Mouse (Mus musculus): ENCODE measurements at regions not wholly inside any gene's neighbourhood (a gene's known extent, or its start where the extent isn't known, plus 50 kb on each side); places are given as distances from the start of the nearest gene placed in this dataset.
A peak's percentile ranks its signal among the peaks of the same experiment; 100 is the strongest.
"Not testable (repeated sequence)": the region's sequence is repeated elsewhere in the genome, so short reads cannot be mapped to it uniquely, and the experiment has no call there.

DNA sequence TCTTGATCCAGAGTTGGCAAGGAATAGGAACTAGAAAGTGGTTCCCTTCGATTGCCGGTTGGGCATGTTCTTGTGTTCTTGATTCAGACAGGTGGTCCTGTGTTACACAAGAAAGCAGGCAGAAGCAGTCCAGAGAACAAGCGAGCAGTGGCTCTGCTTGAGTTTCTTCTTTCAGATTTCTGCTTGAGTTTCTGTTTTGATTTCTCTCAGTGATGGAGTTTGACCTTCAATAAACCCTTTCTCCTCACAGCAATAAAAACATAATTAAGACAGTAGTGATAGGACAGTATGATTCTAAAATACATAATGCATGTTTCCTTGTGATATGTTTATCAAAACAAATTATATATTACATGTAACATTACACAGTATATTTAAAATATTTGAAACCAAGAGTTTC, 59.1 kb downstream of the Klf6 start:
- TF ChIP-seq CTCF (IDR thresholded peaks at IDR 0.05) (no peak), EP300 (IDR thresholded peaks at IDR 0.05) (no peak)
- no peak for DNase-seq (ENCODE audit: low spot score)
- Histone ChIP-seq H3K9ac (replicated peaks; ENCODE audit: low read depth) (no peak overlapping the region), H3K4me3 (ENCODE audit: low read depth, low read length) (no peak overlapping the region), H3K27me3 (replicated peaks; ENCODE audit: insufficient read depth, low read length) (no peaks in the 10 kb centered on the region), H3K4me2 (replicated peaks; ENCODE audit: low read depth, low read length) (no peak overlapping the region), H3K27ac (ENCODE audit: low read length) (no peak overlapping the region), H3K4me1 (ENCODE audit: insufficient read depth, low read depth, low read length) (no peaks in the 10 kb centered on the region), H3K36me3 (ENCODE audit: insufficient read depth, low read length) (no peaks in the 10 kb centered on the region), H3K9me3 (ENCODE audit: low read length) (no peaks in the 10 kb centered on the region)
- no peak for ATAC-seq
- WGBS = 63% methylated on average over 3 of the region's 3 CpGs

DNA sequence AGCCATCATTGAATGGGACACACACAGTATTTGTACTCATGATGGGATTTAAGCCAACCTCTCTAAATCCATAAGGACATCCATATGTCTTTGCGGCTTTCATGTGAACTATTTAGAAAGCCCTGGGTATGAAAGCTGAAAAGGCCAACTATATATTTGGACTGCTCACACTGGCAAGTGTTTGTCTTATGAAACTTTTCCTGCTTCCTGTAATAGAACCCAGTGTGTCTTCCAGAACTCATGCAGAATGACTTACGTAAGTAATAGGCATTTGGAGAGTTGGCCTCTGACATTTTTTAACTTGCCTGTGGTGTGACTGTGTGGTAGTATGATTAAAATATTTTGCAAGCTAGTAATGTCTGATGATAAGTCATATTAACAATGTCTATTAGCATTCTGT, 70.2 kb downstream of the Klf6 start:
- Histone ChIP-seq H3K9me3 (ENCODE audit: low read length) (no peaks in the 10 kb centered on the region), H3K4me1 (ENCODE audit: insufficient read depth, low read depth, low read length) (no peaks in the 10 kb centered on the region), H3K9ac (replicated peaks; ENCODE audit: low read depth) (no peak overlapping the region), H3K36me3 (ENCODE audit: insufficient read depth, low read length) (no peaks in the 10 kb centered on the region), H3K27me3 (replicated peaks; ENCODE audit: insufficient read depth, low read length) (no peaks in the 10 kb centered on the region), H3K27ac (ENCODE audit: low read length) (no peak overlapping the region), H3K4me3 (ENCODE audit: low read depth, low read length) (no peak overlapping the region), H3K4me2 (replicated peaks; ENCODE audit: low read depth, low read length) (no peak overlapping the region)
- DNase-seq (ENCODE audit: low spot score) (peak; percentile 39), ATAC-seq (no peak)
- no peak for TF ChIP-seq EP300 (IDR thresholded peaks at IDR 0.05)
- no peak for TF ChIP-seq CTCF (IDR thresholded peaks at IDR 0.05)
- WGBS = 65% methylated on average over 2 of the region's 2 CpGs

DNA sequence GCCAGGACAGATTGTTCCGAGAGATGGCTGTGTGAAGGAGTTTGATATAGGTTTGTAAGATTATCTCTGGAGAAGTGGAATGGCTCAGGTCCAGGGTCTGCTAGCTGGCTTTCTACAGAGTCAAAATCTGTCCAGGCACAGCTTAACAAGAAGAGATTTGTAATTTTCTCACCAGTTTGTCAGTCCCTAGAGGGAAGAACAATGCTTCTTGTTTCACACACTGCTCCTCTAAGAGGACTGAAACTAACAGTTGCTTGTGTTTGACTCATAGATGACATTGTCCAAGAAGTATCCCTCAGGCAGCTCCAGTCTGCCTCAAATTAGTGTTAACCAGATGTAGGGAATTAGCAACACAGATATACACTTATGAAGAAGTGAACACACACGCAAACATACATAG, 76.2 kb downstream of the Klf6 start:
- 76% methylated on average over 2 of the region's 2 CpGs for WGBS
- Histone ChIP-seq H3K27ac (ENCODE audit: low read length) (no peak overlapping the region), H3K4me2 (replicated peaks; ENCODE audit: low read depth, low read length) (no peak overlapping the region), H3K27me3 (replicated peaks; ENCODE audit: insufficient read depth, low read length) (no peaks in the 10 kb centered on the region), H3K36me3 (ENCODE audit: insufficient read depth, low read length) (no peaks in the 10 kb centered on the region), H3K9me3 (ENCODE audit: low read length) (no peaks in the 10 kb centered on the region), H3K4me3 (ENCODE audit: low read depth, low read length) (no peak overlapping the region), H3K4me1 (ENCODE audit: insufficient read depth, low read depth, low read length) (no peaks in the 10 kb centered on the region), H3K9ac (replicated peaks; ENCODE audit: low read depth) (no peak overlapping the region)
- ATAC-seq (no peak), DNase-seq (ENCODE audit: low spot score) (no peak)
- TF ChIP-seq CTCF (IDR thresholded peaks at IDR 0.05) (no peak), EP300 (IDR thresholded peaks at IDR 0.05) (no peak)

DNA sequence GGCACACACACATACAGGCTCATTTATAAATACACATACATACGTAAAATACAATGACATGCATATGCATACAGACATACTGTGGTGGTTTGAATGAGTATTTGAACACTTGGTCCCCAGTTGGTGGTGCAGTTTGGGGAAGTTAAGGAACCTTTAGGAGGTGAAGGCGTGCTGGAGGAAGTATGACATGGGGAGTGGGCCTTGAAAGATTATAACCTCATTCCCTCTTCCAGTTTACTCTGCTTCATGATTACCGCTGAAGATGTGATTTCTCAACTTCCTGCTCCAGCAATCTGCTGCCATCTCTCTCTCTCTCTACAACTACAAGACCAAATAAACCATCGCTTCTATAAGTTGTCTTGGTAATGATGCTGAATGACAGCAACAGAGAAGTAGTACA, 76.7 kb downstream of the Klf6 start:
- H3K36me3 ChIP-seq (ENCODE audit: insufficient read depth, low read length) = no peaks in the 10 kb centered on the region
- ATAC-seq = no peak
- no peak for TF ChIP-seq CTCF (IDR thresholded peaks at IDR 0.05)
- no peak for TF ChIP-seq EP300 (IDR thresholded peaks at IDR 0.05)
- no peaks in the 10 kb centered on the region for H3K9me3 ChIP-seq (ENCODE audit: low read length)
- no peaks in the 10 kb centered on the region for H3K27me3 ChIP-seq (replicated peaks; ENCODE audit: insufficient read depth, low read length)
- no peak for DNase-seq (ENCODE audit: low spot score)
- no peak overlapping the region for H3K27ac ChIP-seq (ENCODE audit: low read length)
- WGBS = 81% methylated on average over 4 of the region's 4 CpGs
- H3K4me1 ChIP-seq (ENCODE audit: insufficient read depth, low read depth, low read length) = no peaks in the 10 kb centered on the region
- H3K9ac ChIP-seq (replicated peaks; ENCODE audit: low read depth) = no peak overlapping the region
- H3K4me2 ChIP-seq (replicated peaks; ENCODE audit: low read depth, low read length) = no peak overlapping the region
- no peak overlapping the region for H3K4me3 ChIP-seq (ENCODE audit: low read depth, low read length)

DNA sequence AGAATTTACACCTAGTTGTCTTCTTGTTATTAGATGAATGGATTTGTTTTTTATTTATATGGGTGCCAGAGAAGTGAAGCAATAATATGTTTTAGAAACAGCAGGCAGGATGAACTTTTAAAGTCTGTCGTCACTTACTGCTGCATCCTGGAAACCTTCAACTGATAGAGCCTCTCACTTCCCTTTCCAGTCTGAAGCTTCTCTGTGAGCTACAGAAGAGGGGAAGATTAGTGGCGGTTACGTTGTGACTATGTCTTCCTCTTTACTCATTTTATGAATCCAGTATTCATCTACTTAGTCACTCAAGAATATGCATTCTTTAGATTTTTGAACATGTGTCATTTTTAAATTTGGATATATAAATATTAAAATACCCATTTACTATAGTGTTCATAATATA, 78.1 kb downstream of the Klf6 start:
- H3K27me3 ChIP-seq (replicated peaks; ENCODE audit: insufficient read depth, low read length) = no peaks in the 10 kb centered on the region
- H3K36me3 ChIP-seq (ENCODE audit: insufficient read depth, low read length) = no peaks in the 10 kb centered on the region
- TF ChIP-seq CTCF (IDR thresholded peaks at IDR 0.05) = no peak
- no peak for TF ChIP-seq EP300 (IDR thresholded peaks at IDR 0.05)
- ATAC-seq (no peak), DNase-seq (ENCODE audit: low spot score) (peak; percentile 30)
- H3K4me3 ChIP-seq (ENCODE audit: low read depth, low read length) = no peak overlapping the region
- H3K9ac ChIP-seq (replicated peaks; ENCODE audit: low read depth) = no peak overlapping the region
- H3K4me2 ChIP-seq (replicated peaks; ENCODE audit: low read depth, low read length) = no peak overlapping the region
- WGBS = 59% methylated on average over 3 of the region's 3 CpGs
- no peaks in the 10 kb centered on the region for H3K9me3 ChIP-seq (ENCODE audit: low read length)
- H3K4me1 ChIP-seq (ENCODE audit: insufficient read depth, low read depth, low read length) = no peaks in the 10 kb centered on the region
- no peak overlapping the region for H3K27ac ChIP-seq (ENCODE audit: low read length)

DNA sequence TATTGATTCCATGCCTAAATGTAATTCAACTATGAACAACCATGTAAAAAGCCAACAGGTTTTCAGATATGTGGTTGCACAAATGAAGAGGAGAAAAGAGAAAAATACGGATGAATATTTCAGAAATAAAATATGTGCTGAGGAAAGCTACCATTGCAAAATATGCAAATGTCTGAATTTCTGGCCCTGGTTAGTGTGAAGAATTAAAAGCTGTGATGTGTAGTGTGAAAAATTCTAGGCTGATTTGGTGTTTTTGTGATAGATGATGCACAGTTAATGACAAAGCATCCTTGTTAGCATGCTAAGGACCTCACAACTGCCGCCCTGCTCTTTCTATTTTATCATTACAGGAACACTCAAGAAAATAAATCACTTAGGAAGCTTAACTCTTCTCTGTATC, 91.6 kb downstream of the Klf6 start:
- no peak for ATAC-seq
- 81% methylated on average over 2 of the region's 2 CpGs for WGBS
- no peak overlapping the region for H3K4me2 ChIP-seq (replicated peaks; ENCODE audit: low read depth, low read length)

DNA sequence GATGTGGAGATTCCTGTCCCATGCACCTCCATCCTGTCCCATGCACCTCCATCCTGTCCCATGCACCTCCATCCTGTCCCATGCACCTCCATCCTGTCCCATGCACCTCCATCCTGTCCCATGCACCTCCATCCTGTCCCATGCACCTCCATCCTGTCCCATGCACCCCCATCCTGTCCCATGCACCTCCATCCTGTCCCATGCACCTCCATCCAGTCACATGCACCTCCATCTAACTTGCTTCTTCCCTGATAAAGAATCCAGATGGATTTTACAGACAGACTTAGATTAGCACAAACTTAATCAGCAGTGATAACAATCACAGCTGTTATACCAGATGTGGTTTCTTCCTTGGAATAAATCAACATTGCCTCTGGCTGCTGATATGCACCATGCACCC, 93.8 kb downstream of the Klf6 start:
- H3K9me3 ChIP-seq (ENCODE audit: low read length); H3K36me3 ChIP-seq (ENCODE audit: insufficient read depth, low read length); ATAC-seq; DNase-seq (ENCODE audit: low spot score); H3K27ac ChIP-seq (ENCODE audit: low read length); H3K27me3 ChIP-seq (replicated peaks; ENCODE audit: insufficient read depth, low read length); H3K4me2 ChIP-seq (replicated peaks; ENCODE audit: low read depth, low read length); H3K4me3 ChIP-seq (ENCODE audit: low read depth, low read length); H3K4me1 ChIP-seq (ENCODE audit: insufficient read depth, low read depth, low read length); H3K9ac ChIP-seq (replicated peaks; ENCODE audit: low read depth): not testable (repeated sequence)

More for the DNA sequence above, 91.6 kb downstream of the Klf6 start:
- Histone ChIP-seq H3K27ac (ENCODE audit: low read length) (no peak overlapping the region), H3K9ac (replicated peaks; ENCODE audit: low read depth) (no peak overlapping the region), H3K9me3 (ENCODE audit: low read length) (no peaks in the 10 kb centered on the region), H3K4me1 (ENCODE audit: insufficient read depth, low read depth, low read length) (no peaks in the 10 kb centered on the region), H3K36me3 (ENCODE audit: insufficient read depth, low read length) (no peaks in the 10 kb centered on the region), H3K27me3 (replicated peaks; ENCODE audit: insufficient read depth, low read length) (no peaks in the 10 kb centered on the region), H3K4me3 (ENCODE audit: low read depth, low read length) (no peak overlapping the region)
- no peak for DNase-seq (ENCODE audit: low spot score)
- TF ChIP-seq CTCF (IDR thresholded peaks at IDR 0.05) (no peak), EP300 (IDR thresholded peaks at IDR 0.05) (no peak)
